Mouse (Mus musculus) hindbrain, embryonic 16.5 days (tissue): ENCODE measurements around the gene Napa. TPM values are rescaled to one million over a fixed set of nuclear protein-coding genes. Genes with fewer than 3 reads are reported as not detected.

Experiments
- ATAC-seq: fragments of 200-750 bp; cut with Nextera tagmentation; 2 replicates; pipeline ENCODE4 v1.8.0; 2017; ENCODE audit warnings: moderate TSS enrichment, moderate library complexity
- H3K27ac ChIP-seq: fragments of 300-500 bp; sonication (generic); 2 replicates; pipeline ENCODE4 v1.5.1; 2014; ENCODE audit warnings: low read depth, mild to moderate bottlenecking, control low read depth, low read length, moderate library complexity
- H3K27me3 ChIP-seq: fragments of 300-500 bp; sonication (generic); replicated peaks from 2 replicates; pipeline ENCODE4 v1.6.1; 2014; ENCODE audit warnings: low read length; ENCODE audit not compliant: control insufficient read depth, insufficient read depth
- H3K36me3 ChIP-seq: fragments of 300-500 bp; sonication (generic); 2 replicates; pipeline ENCODE4 v1.6.1; 2014; ENCODE audit warnings: mild to moderate bottlenecking, low read length, moderate library complexity, mixed read lengths; ENCODE audit not compliant: control insufficient read depth, insufficient read depth
- H3K4me1 ChIP-seq: fragments of 300-500 bp; sonication (generic); 2 replicates; pipeline ENCODE4 v1.6.1; 2014; ENCODE audit warnings: low read depth, low read length; ENCODE audit not compliant: control insufficient read depth, insufficient read depth
- H3K4me2 ChIP-seq: fragments of 300-500 bp; sonication (generic); 2 replicates; pipeline ENCODE4 v1.6.1; 2014; ENCODE audit warnings: mild to moderate bottlenecking, low read length, control low read depth, moderate library complexity
- H3K4me3 ChIP-seq: fragments of 300-500 bp; sonication (generic); 2 replicates; pipeline ENCODE4 v1.5.1; 2014; ENCODE audit warnings: mild to moderate bottlenecking, low read length, control low read depth, moderate library complexity
- H3K9ac ChIP-seq: fragments of 300-500 bp; sonication (generic); 2 replicates; pipeline ENCODE4 v1.6.1; 2014; ENCODE audit warnings: low read depth, mild to moderate bottlenecking, control low read depth, low read length, moderate library complexity
- H3K9me3 ChIP-seq: fragments of 300-500 bp; sonication (generic); 2 replicates; pipeline ENCODE4 v1.6.1; 2014; ENCODE audit warnings: mild to moderate bottlenecking, low read length, moderate library complexity; ENCODE audit not compliant: control insufficient read depth
- WGBS: fragments of 180-500 bp; shearing (Covaris S2); extraction: QIAGEN DNeasy Blood & Tissue Kit; methylation state at CpG from one replicate; pipeline ENCODE4 v1.1.7; 2014; 5-methylcytosine and 5-hydroxymethylcytosine counted together
- polyA plus RNA-seq: library from polyadenylated mRNA; unstranded; fragments of >200 nt; fragmentation: Nextera tagmentation; extraction: Ambion mirVana; gene quantifications from 2 replicates; pipeline ENCODE4 v1.2.1, GENCODE M21; 2015

Gene Napa
- 236 and 255 TPM in 2 replicates for polyA plus RNA-seq

- ATAC-seq: peak; percentile 98
- Histone ChIP-seq H3K9ac (peak within 1 kb of the TSS; percentile 87), H3K36me3 (no peaks in the 10 kb centered on the region), H3K4me1 (peaks cover 38% of the 10 kb centered on the region), H3K9me3 (no peaks in the 10 kb centered on the region), H3K4me2 (peak within 1 kb of the TSS; percentile 91), H3K27ac (peak within 1 kb of the TSS; percentile 88), H3K27me3 (peaks cover 2% of the 10 kb centered on the region; the same call in 1 of the 2 replicates), H3K4me3 (peak within 1 kb of the TSS; percentile 76)
- under 1% methylated on average over 64 of the region's 68 CpGs for WGBS
These were observed at the start of gene Napa for GRCm38 (mm10) chr7:16098021-16099017. Napa (plus strand) TSS chr7:16098458.

- 7% methylated on average over 36 of the region's 36 CpGs for WGBS
- no peaks in the 10 kb centered on the region for H3K27me3 ChIP-seq
- H3K4me3 ChIP-seq: peak overlapping the region; percentile 86
- peak overlapping the region; percentile 87 for H3K4me2 ChIP-seq
- no peak for ATAC-seq
- H3K9ac ChIP-seq: peak overlapping the region; percentile 81
- H3K9me3 ChIP-seq: no peaks in the 10 kb centered on the region
- no peaks in the 10 kb centered on the region for H3K36me3 ChIP-seq
- H3K4me1 ChIP-seq: peaks cover 40% of the 10 kb centered on the region
- H3K27ac ChIP-seq: peak overlapping the region; percentile 91
These were observed 49.3 kb upstream of the Napa start for GRCm38 (mm10) chr7:16048675-16049575.

GRCm38 (mm10) chr7:16049576-16049915, 48.7 kb upstream of the Napa start:
- no peak for ATAC-seq
- Histone ChIP-seq H3K36me3 (no peaks in the 10 kb centered on the region), H3K9me3 (no peaks in the 10 kb centered on the region), H3K9ac (peak overlapping the region; percentile 81), H3K4me2 (peak overlapping the region; percentile 87), H3K4me1 (peaks cover 33% of the 10 kb centered on the region), H3K27me3 (no peaks in the 10 kb centered on the region), H3K27ac (no peak overlapping the region), H3K4me3 (peak overlapping the region; percentile 86)
- WGBS: 81% methylated on average over 7 of the region's 7 CpGs

GRCm38 (mm10) chr7:16050600-16050999, 47.7 kb upstream of the Napa start:
- WGBS: 91% methylated on average over 3 of the region's 3 CpGs
- H3K9me3 ChIP-seq: no peaks in the 10 kb centered on the region
- H3K4me3 ChIP-seq: no peak overlapping the region
- ATAC-seq: no peak
- H3K4me1 ChIP-seq: peaks cover 23% of the 10 kb centered on the region
- no peak overlapping the region for H3K9ac ChIP-seq
- no peaks in the 10 kb centered on the region for H3K27me3 ChIP-seq
- no peak overlapping the region for H3K4me2 ChIP-seq
- no peaks in the 10 kb centered on the region for H3K36me3 ChIP-seq
- H3K27ac ChIP-seq: no peak overlapping the region

GRCm38 (mm10) chr7:16051883-16052595, 46.2 kb upstream of the Napa start:
- peak overlapping the region; percentile 81 for H3K4me2 ChIP-seq
- H3K4me3 ChIP-seq: peak overlapping the region; percentile 52
- H3K9me3 ChIP-seq: no peaks in the 10 kb centered on the region
- peaks cover 18% of the 10 kb centered on the region for H3K4me1 ChIP-seq
- no peaks in the 10 kb centered on the region for H3K36me3 ChIP-seq
- H3K27me3 ChIP-seq: no peaks in the 10 kb centered on the region
- 6% methylated on average over 19 of the region's 19 CpGs for WGBS
- no peak for ATAC-seq
- H3K9ac ChIP-seq: peak overlapping the region; percentile 58
- peak overlapping the region; percentile 75 for H3K27ac ChIP-seq

- Histone ChIP-seq H3K27ac (peak overlapping the region; percentile 75), H3K4me3 (peak overlapping the region; percentile 52), H3K9ac (peak overlapping the region; percentile 58), H3K4me1 (peaks cover 18% of the 10 kb centered on the region), H3K4me2 (peak overlapping the region; percentile 81), H3K9me3 (no peaks in the 10 kb centered on the region), H3K36me3 (no peaks in the 10 kb centered on the region), H3K27me3 (no peaks in the 10 kb centered on the region)
- ATAC-seq: peak; percentile 90
- WGBS: 0% methylated on average over 24 of the region's 24 CpGs
These were observed 45.6 kb upstream of the Napa start for GRCm38 (mm10) chr7:16052684-16053083.

GRCm38 (mm10) chr7:16053105-16053504, 45.2 kb upstream of the Napa start:
- peaks cover 18% of the 10 kb centered on the region for H3K4me1 ChIP-seq
- no peaks in the 10 kb centered on the region for H3K36me3 ChIP-seq
- peak overlapping the region; percentile 81 for H3K4me2 ChIP-seq
- H3K4me3 ChIP-seq: peak overlapping the region; percentile 52
- no peaks in the 10 kb centered on the region for H3K27me3 ChIP-seq
- WGBS: 13% methylated on average over 6 of the region's 6 CpGs
- H3K9me3 ChIP-seq: no peaks in the 10 kb centered on the region
- H3K9ac ChIP-seq: 0 out of 2 replicates have a peak overlapping the region, but pooled peaks have one; percentile 36
- ATAC-seq: no peak
- H3K27ac ChIP-seq: no peak overlapping the region

GRCm38 (mm10) chr7:16054966-16055365, 43.3 kb upstream of the Napa start:
- Histone ChIP-seq H3K9ac (no peak overlapping the region), H3K27ac (no peak overlapping the region), H3K9me3 (no peaks in the 10 kb centered on the region), H3K4me1 (peaks cover 10% of the 10 kb centered on the region), H3K4me3 (no peak overlapping the region), H3K4me2 (no peak overlapping the region), H3K27me3 (no peaks in the 10 kb centered on the region; the same call in 1 of the 2 replicates), H3K36me3 (no peaks in the 10 kb centered on the region)
- no peak for ATAC-seq
- WGBS: 64% methylated on average over 4 of the region's 4 CpGs
